Mouse (Mus musculus) liver, embryonic 14.5 days (tissue): Measurements from ENCODE around the gene Vmn2r26. TPM values are rescaled to one million over a fixed set of nuclear protein-coding genes. Genes with fewer than 3 reads are reported as not detected.
"Not testable (repeated sequence)": the region's sequence is repeated elsewhere in the genome, so short reads cannot be mapped to it uniquely, and the experiment has no call there.

Experiments used
- ATAC-seq: fragments of 200-750 bp; cut with Nextera tagmentation; 2 replicates; pipeline ENCODE4 v1.8.0; 2017; ENCODE audit warnings: moderate number of reproducible peaks, mild to moderate bottlenecking, moderate library complexity; ENCODE audit not compliant: insufficient read depth
- DNase-seq, 3 experiments: peaks; one replicate each; pipeline ENCODE4 v3.0.0-alpha.2; 2012 to 2013; ENCODE audit warnings: low read depth in 3 of 3, low spot score in 3 of 3
- H3K27ac ChIP-seq: fragments of 300-500 bp; sonication (generic); 2 replicates; pipeline ENCODE4 v1.5.1; 2014; ENCODE audit warnings: moderate library complexity, mild to moderate bottlenecking, control low read depth, inconsistent platforms
- H3K27me3 ChIP-seq: fragments of 300-500 bp; sonication (generic); 2 replicates; pipeline ENCODE4 v1.6.1; 2014; ENCODE audit warnings: mild to moderate bottlenecking, low read length, moderate library complexity; ENCODE audit not compliant: control insufficient read depth, insufficient read depth
- H3K36me3 ChIP-seq: fragments of 300-500 bp; sonication (generic); replicated peaks from 2 replicates; pipeline ENCODE4 v1.6.1; 2014; ENCODE audit warnings: low read depth; ENCODE audit not compliant: control insufficient read depth, insufficient read depth
- H3K4me1 ChIP-seq, 2 experiments: fragments of 200-500 bp in 1 of 2; fragments of 300-500 bp in 1 of 2; sonication (generic) in 1 of 2; replicated peaks; 2 replicates each; pipeline ENCODE4 v1.6.1; 2012 to 2014; ENCODE audit warnings: antibody characterized with exemption in 1 of 2, inconsistent platforms in 1 of 2, low read length in 1 of 2; ENCODE audit not compliant: control insufficient read depth in 2 of 2, insufficient read depth in 2 of 2
- H3K4me2 ChIP-seq: fragments of 300-500 bp; sonication (generic); 2 replicates; pipeline ENCODE4 v1.6.1; 2014; ENCODE audit warnings: low read depth, mild to moderate bottlenecking, control low read depth, moderate library complexity
- H3K4me3 ChIP-seq, 2 experiments: fragments of 200-500 bp in 1 of 2; fragments of 300-500 bp in 1 of 2; sonication (generic) in 1 of 2; 2 replicates each; pipeline ENCODE4 v1.5.1; 2012 to 2014; ENCODE audit warnings: low read depth in 2 of 2, low read length in 2 of 2, mild to moderate bottlenecking in 2 of 2, control low read depth in 1 of 2, inconsistent platforms in 1 of 2, moderate library complexity in 1 of 2; ENCODE audit not compliant: insufficient read depth in 1 of 2
- H3K9ac ChIP-seq: fragments of 300-500 bp; sonication (generic); replicated peaks from 2 replicates; pipeline ENCODE4 v1.6.1; 2014; ENCODE audit warnings: mild to moderate bottlenecking, control low read depth, moderate library complexity
- H3K9me3 ChIP-seq: fragments of 300-500 bp; sonication (generic); 2 replicates; pipeline ENCODE4 v1.6.1; 2016; ENCODE audit warnings: low read length, mixed read lengths; ENCODE audit not compliant: control insufficient read depth
- CTCF ChIP-seq: IDR thresholded peaks from 2 replicates; pipeline ENCODE4 v1.5.1; 2016; ENCODE audit warnings: antibody characterized with exemption, low read depth, control low read depth
- EP300 ChIP-seq: IDR thresholded peaks from 2 replicates; pipeline ENCODE4 v1.6.1; 2016; ENCODE audit warnings: antibody characterized with exemption, low read depth
- WGBS: fragments of 180-500 bp; shearing (Covaris S2); extraction: QIAGEN DNeasy Blood & Tissue Kit; methylation state at CpG from one replicate; pipeline ENCODE4 v1.1.7; 2014; ENCODE audit not compliant: insufficient replicate concordance; 5-methylcytosine and 5-hydroxymethylcytosine counted together
- polyA plus RNA-seq, 2 experiments: library from polyadenylated mRNA; depleted of rRNA in 1 of 2; stranded (reverse) in 1 of 2; unstranded in 1 of 2; fragments of >200 nt; fragmentation: Nextera tagmentation in 1 of 2; extraction: Ambion mirVana in 1 of 2; gene quantifications; 2 replicates each; pipeline versions ENCODE4 v1.2.1 to v1.2.3; 2012 to 2014

Gene Vmn2r26
- not detected in 2 replicates for polyA plus RNA-seq (2012; rRNA removed)
- not detected in 2 replicates for polyA plus RNA-seq (2014; fragmentation: Nextera tagmentation; extraction: Ambion mirVana)

DNA sequence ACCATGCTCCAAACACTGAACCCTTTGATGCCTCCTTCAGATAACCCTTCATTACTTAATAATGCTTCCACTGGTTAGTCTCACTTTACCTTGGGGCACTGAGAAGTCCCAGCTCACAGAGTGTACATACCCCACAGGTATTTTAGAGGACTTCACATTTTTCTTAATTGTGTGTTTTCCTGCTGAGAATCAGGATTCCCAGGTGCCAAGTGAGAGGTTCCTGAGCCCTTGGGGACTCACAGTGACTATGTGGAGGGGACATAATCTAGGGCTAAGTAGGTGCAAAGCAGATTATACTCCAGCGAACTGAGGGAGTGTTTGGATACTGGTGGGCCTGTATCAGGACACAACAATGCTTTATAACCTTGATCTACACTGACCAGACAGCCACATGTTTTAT, at the start of gene Vmn2r26:
Vmn2r26 (plus strand) TSS at position 301 of the 400 bp plus-strand sequence.
- H3K4me2 ChIP-seq, H3K9ac ChIP-seq, H3K9me3 ChIP-seq, H3K4me1 ChIP-seq, H3K4me3 ChIP-seq, H3K36me3 ChIP-seq, H3K27me3 ChIP-seq, DNase-seq, ATAC-seq, H3K27ac ChIP-seq: not testable (repeated sequence)
- 32% methylated on average over 1 of the region's 1 CpGs for WGBS

DNA sequence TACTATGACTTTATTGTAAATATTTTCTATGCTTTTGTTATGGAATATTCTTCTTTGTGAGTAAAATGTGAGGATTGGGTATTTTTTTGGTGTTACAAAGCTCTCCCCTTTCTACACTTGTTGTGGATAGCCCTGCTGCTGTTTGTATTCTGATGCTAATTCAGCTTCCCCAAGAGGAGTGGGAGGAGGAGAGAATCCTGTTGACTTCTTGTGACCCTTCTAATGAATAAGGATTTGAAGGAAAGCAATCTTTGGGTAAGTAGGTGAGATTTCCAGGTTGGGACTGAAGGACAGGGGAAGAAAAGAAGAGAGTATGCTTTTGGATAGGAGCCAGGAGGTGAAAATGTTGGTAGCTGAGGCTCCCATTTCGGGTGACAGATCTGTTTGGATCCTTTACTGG, 3.5 kb upstream of the Vmn2r26 start:
- TF ChIP-seq CTCF = no peak
- no peak for TF ChIP-seq EP300
- no peak overlapping the region for H3K4me3 ChIP-seq
- H3K27me3 ChIP-seq = no peaks in the 10 kb centered on the region
- no peak overlapping the region for H3K27ac ChIP-seq
- no peak overlapping the region for H3K4me2 ChIP-seq
- DNase-seq (no peak), ATAC-seq (no peak)
- H3K9ac ChIP-seq = no peak overlapping the region
- H3K36me3 ChIP-seq = no peaks in the 10 kb centered on the region
- WGBS = 18% methylated on average over 1 of the region's 1 CpGs
- no peaks in the 10 kb centered on the region for H3K9me3 ChIP-seq
- no peaks in the 10 kb centered on the region for H3K4me1 ChIP-seq

DNA sequence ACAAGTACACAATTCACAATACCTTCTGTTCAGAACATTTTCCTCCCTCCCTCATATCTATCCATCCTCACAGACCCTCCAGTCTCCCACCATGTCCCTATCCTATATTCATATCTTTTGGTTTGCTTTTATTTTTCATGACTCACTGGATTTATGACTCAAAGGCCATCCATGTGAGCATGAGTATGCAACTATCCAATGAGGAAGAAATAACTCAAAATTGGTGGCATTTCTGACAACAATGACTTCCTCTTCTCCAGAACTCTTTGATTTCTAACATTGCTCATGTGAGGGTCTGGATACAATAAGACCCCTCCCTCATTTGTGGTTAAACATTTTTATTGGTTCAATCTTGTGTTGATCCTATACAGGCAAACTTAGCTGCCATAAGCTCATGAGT, 24.0 kb downstream of the Vmn2r26 start:
- no peak overlapping the region for H3K4me2 ChIP-seq
- no peak for ATAC-seq

DNA sequence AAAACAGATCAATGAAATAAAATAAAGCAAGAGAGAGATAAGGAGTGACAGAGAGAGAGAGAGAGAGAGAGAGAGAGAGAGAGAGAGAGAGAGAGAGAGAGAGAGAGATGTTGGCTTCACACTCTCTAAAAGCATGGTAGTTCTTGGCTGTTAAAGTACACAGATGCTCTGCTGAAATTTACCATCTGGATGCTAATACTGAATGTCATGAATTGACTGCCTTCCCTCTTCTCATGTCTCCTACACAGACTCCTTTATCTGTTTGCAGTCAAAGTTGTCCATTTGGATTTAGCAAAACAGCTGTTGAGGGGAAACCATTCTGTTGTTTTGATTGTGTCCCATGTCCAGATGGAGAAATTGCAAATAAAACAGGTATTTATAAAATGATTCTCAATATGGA, 29.2 kb downstream of the Vmn2r26 start:
- H3K27ac ChIP-seq, H3K4me3 ChIP-seq, DNase-seq, H3K4me2 ChIP-seq, H3K9me3 ChIP-seq, H3K36me3 ChIP-seq, H3K27me3 ChIP-seq, ATAC-seq, H3K4me1 ChIP-seq, H3K9ac ChIP-seq: not testable (repeated sequence)

More for the DNA sequence above, 24.0 kb downstream of the Vmn2r26 start:
- TF ChIP-seq EP300 (no peak), CTCF (no peak)
- H3K36me3 ChIP-seq = no peaks in the 10 kb centered on the region
- no peaks in the 10 kb centered on the region for H3K27me3 ChIP-seq
- H3K27ac ChIP-seq = no peak overlapping the region
- no peak overlapping the region for H3K9ac ChIP-seq
- DNase-seq = no peak
- no peaks in the 10 kb centered on the region for H3K4me1 ChIP-seq
- H3K4me3 ChIP-seq = no peak overlapping the region
- H3K9me3 ChIP-seq = no peaks in the 10 kb centered on the region

DNA sequence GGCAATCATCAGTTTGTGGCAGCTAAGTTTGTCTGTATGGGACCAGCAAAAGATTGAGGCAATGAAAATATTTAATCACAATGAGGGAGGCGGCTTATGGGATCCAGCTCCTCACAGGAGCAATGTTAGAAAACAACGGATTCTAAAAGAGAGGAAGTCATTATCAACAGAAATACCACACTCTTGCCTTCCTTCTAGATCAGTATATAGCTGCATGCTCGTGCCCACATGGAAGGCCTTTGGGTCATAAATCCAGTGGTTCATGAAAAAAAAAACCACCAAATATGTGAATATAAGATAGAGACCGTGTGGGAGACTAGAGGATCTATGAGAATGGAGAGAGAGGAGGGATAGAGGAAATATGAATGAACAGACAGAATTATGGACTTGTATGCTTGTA, 78.0 kb downstream of the Vmn2r26 start:
- 24% methylated on average over 4 of the region's 4 CpGs for WGBS
- Histone ChIP-seq H3K9me3 (no peaks in the 10 kb centered on the region), H3K4me1 (no peaks in the 10 kb centered on the region), H3K36me3 (no peaks in the 10 kb centered on the region), H3K27ac (no peak overlapping the region), H3K4me3 (no peak overlapping the region), H3K4me2 (no peak overlapping the region), H3K27me3 (no peaks in the 10 kb centered on the region), H3K9ac (no peak overlapping the region)
- ATAC-seq = no peak
- no peak for DNase-seq
- TF ChIP-seq EP300 (no peak), CTCF (no peak)

Other genes starting within 250 kb of the Vmn2r26 start
- gene Vmn2r24, start 245.7 kb upstream of the Vmn2r26 start, polyA plus RNA-seq (2012; rRNA removed) = not detected in 2 replicates
- not detected in 2 replicates for gene Vmn2r24, start 245.7 kb upstream of the Vmn2r26 start, polyA plus RNA-seq (2014; fragmentation: Nextera tagmentation; extraction: Ambion mirVana)
- not detected in 2 replicates for gene Vmn2r25, start 171.1 kb upstream of the Vmn2r26 start, polyA plus RNA-seq (2012; rRNA removed)
- not detected in 2 replicates for gene Vmn2r25, start 171.1 kb upstream of the Vmn2r26 start, polyA plus RNA-seq (2014; fragmentation: Nextera tagmentation; extraction: Ambion mirVana)
- gene Vmn2r27, start 207.3 kb downstream of the Vmn2r26 start, polyA plus RNA-seq (2012; rRNA removed) = not detected in 2 replicates
- not detected in 2 replicates for gene Vmn2r27, start 207.3 kb downstream of the Vmn2r26 start, polyA plus RNA-seq (2014; fragmentation: Nextera tagmentation; extraction: Ambion mirVana)